ENCODE assay signal across 8 mouse cellular contexts in the genomic region with DNA sequence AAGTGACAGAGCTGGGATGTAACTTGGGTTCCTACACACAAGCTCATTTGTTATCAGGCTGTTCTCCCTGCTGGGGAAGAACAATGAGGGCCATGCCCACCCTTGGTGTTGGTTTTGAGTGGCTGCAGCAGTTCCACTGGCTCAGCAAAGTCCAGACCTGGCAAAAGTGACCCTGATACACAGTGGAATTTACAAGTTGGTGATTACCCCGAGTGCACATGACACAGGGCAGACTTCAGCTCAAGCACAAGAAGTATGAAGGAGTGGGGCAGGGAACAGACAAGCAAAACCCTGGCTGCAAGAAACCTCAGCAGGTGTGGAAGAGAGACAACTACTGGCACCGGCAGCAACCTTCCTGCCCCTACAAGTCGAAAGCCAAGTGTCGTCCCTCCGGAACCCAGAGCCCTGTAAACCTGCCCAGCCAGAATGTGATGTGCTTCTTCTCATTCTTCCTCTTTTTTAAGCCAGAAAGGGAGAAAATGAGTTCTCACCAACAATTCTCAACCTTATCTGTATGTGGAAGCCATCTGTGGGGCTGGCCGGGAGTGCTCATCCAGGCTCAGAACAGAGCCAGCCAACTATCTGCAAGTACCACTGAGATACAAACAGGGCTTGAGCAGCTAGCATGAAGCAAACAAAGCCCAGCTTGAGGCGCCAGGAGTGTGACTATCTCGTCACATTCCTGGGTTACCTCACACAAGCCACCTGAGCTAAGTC. TPM values are rescaled to one million over a fixed set of nuclear protein-coding genes. Genes with fewer than 3 reads are reported as not detected.
DNase-seq lines count a peak whose midpoint lies in the region; ATAC-seq and TF ChIP-seq lines count a peak whose summit lies in the region.

No protein-coding gene starts in this region.

- H3K27ac ChIP-seq in heart, adult 2 months: peak overlapping the region; percentile 82
- peak overlapping the region; percentile 87 for H3K27ac ChIP-seq in MEL (ENCODE audit: control insufficient read depth, low read depth, low read length)
- peak overlapping the region; percentile 47 for H3K27ac ChIP-seq in hindbrain, embryonic 15.5 days (replicated peaks)
- H3K27ac ChIP-seq in liver, embryonic 14.5 days: peak overlapping the region; percentile 0

- no peak overlapping the region for H3K4me2 ChIP-seq in hindbrain, embryonic 15.5 days
- H3K4me2 ChIP-seq in liver, embryonic 14.5 days (ENCODE audit: low read depth): peak overlapping the region; percentile 25

- peaks cover 49% of the 10 kb centered on the region for H3K4me1 ChIP-seq in heart, adult 2 months (ENCODE audit: control insufficient read depth, insufficient read depth, low read length)
- peaks cover 42 to 51% of the 10 kb centered on the region in 2 experiments for H3K4me1 ChIP-seq in MEL (ENCODE audit: control insufficient read depth in 1 of 2, insufficient read depth in 2 of 2, low read length in 2 of 2)
- H3K4me1 ChIP-seq in hindbrain, embryonic 15.5 days (replicated peaks): peaks cover 21% of the 10 kb centered on the region
- H3K4me1 ChIP-seq in liver, embryonic 14.5 days (replicated peaks; ENCODE audit: control insufficient read depth in 2 of 2, insufficient read depth in 2 of 2, low read length in 1 of 2): peaks cover 26 to 39% of the 10 kb centered on the region in 2 experiments

- no peak for TF ChIP-seq POLR2A in heart, adult 2 months (IDR thresholded peaks at IDR 0.05; ENCODE audit: insufficient read depth, low read depth, low read length)
- TF ChIP-seq POLR2A in MEL (IDR thresholded peaks at IDR 0.05; ENCODE audit: control insufficient read depth in 1 of 2, insufficient read depth in 1 of 2, low read depth in 1 of 2, low read length in 2 of 2, poor library complexity in 1 of 2): no peak

- no peak for ATAC-seq in hindbrain, embryonic 15.5 days (ENCODE audit: low FRiP score, low read depth)
- ATAC-seq in liver, embryonic 14.5 days (ENCODE audit: insufficient read depth): peak; percentile 57; the same call in 1 of the 2 replicates

- no peak overlapping the region for H3K4me3 ChIP-seq in heart, adult 2 months
- peak overlapping the region; percentile 6 to 18; a peak in 3 of 4 replicates for H3K4me3 ChIP-seq in MEL (ENCODE audit: control insufficient read depth in 1 of 2, insufficient read depth in 1 of 2, low read depth in 2 of 2, low read length in 2 of 2)
- no peak overlapping the region for H3K4me3 ChIP-seq in hindbrain, embryonic 15.5 days
- H3K4me3 ChIP-seq in liver, embryonic 14.5 days (ENCODE audit: insufficient read depth in 1 of 2, low read depth in 2 of 2, low read length in 2 of 2): no peak overlapping the region

- WGBS in heart, adult 2 months: 17% methylated on average over 8 of the region's 8 CpGs
- 68% methylated on average over 8 of the region's 8 CpGs for WGBS in hindbrain, embryonic 15.5 days
- 11% methylated on average over 8 of the region's 8 CpGs for WGBS in liver, embryonic 14.5 days (ENCODE audit: insufficient replicate concordance)

- H3K27me3 ChIP-seq in heart, adult 2 months (ENCODE audit: control insufficient read depth, insufficient read depth, low read length): no peaks in the 10 kb centered on the region
- no peaks in the 10 kb centered on the region for H3K27me3 ChIP-seq in MEL (ENCODE audit: control insufficient read depth in 1 of 2, insufficient read depth in 2 of 2, low read length in 2 of 2)
- H3K27me3 ChIP-seq in hindbrain, embryonic 15.5 days: no peaks in the 10 kb centered on the region
- H3K27me3 ChIP-seq in liver, embryonic 14.5 days (ENCODE audit: control insufficient read depth, insufficient read depth, low read length): no peaks in the 10 kb centered on the region

- no peak for TF ChIP-seq CTCF in heart, adult 2 months (IDR thresholded peaks at IDR 0.05)
- no peak for TF ChIP-seq CTCF in MEL (IDR thresholded peaks at IDR 0.05 in 2 of 3, conservative IDR thresholded peaks at IDR 0.05 in 1 of 3; ENCODE audit: control insufficient read depth in 1 of 3, insufficient read depth in 1 of 3, low read depth in 2 of 3, low read length in 3 of 3, poor library complexity in 1 of 3, severe bottlenecking in 1 of 3)
- TF ChIP-seq CTCF in liver, embryonic 14.5 days (IDR thresholded peaks at IDR 0.05; ENCODE audit: low read depth): no peak

- H3K36me3 ChIP-seq in heart, adult 2 months (ENCODE audit: control insufficient read depth, insufficient read depth, low read length): peaks cover 45% of the 10 kb centered on the region
- H3K36me3 ChIP-seq in MEL (ENCODE audit: control insufficient read depth in 1 of 2, insufficient read depth in 2 of 2, low read length in 2 of 2): peaks cover 19 to 58% of the 10 kb centered on the region in 2 experiments
- H3K36me3 ChIP-seq in hindbrain, embryonic 15.5 days: peaks cover 15% of the 10 kb centered on the region
- H3K36me3 ChIP-seq in liver, embryonic 14.5 days (replicated peaks; ENCODE audit: control insufficient read depth, insufficient read depth, low read depth): peaks cover 29% of the 10 kb centered on the region

- H3K9ac ChIP-seq in heart, adult 2 months (ENCODE audit: low read depth, low read length): peak overlapping the region; percentile 59
- peak overlapping the region; percentile 32 for H3K9ac ChIP-seq in MEL (ENCODE audit: control insufficient read depth, low read depth, low read length, poor library complexity, severe bottlenecking)
- no peak overlapping the region for H3K9ac ChIP-seq in hindbrain, embryonic 15.5 days
- H3K9ac ChIP-seq in liver, embryonic 14.5 days (replicated peaks): no peak overlapping the region; the same call in 1 of the 2 replicates

- intact Hi-C loops in heart, adult 2 months (cut with DNase I): loop anchor here (10.0 kb wide), 1 partner anchor 343 kb away; no protein-coding TSS in a partner anchor

- TF ChIP-seq RAD21 in MEL (IDR thresholded peaks at IDR 0.05; ENCODE audit: low read depth, low read length): no peak

- peak; percentile 31; the same call in 1 of the 2 replicates for TF ChIP-seq EP300 in heart, adult 2 months (IDR thresholded peaks at IDR 0.05; ENCODE audit: insufficient read depth, low read depth, low read length)
- peak; percentile 85 to 87 for TF ChIP-seq EP300 in MEL (IDR thresholded peaks at IDR 0.05; ENCODE audit: low read depth in 1 of 2, low read length in 2 of 2)
- no peak for TF ChIP-seq EP300 in liver, embryonic 14.5 days (IDR thresholded peaks at IDR 0.05; ENCODE audit: low read depth)

- H3K79me2 ChIP-seq in heart, adult 2 months (replicated peaks; ENCODE audit: control insufficient read depth, insufficient read depth, low read length): peaks cover 5% of the 10 kb centered on the region
- H3K79me2 ChIP-seq in MEL (ENCODE audit: control insufficient read depth, insufficient read depth, low read length, poor library complexity): peaks cover 52% of the 10 kb centered on the region

- H3K9me3 ChIP-seq in MEL (replicated peaks; ENCODE audit: insufficient read depth, low read length): no peaks in the 10 kb centered on the region
- H3K9me3 ChIP-seq in hindbrain, embryonic 15.5 days: no peaks in the 10 kb centered on the region
- H3K9me3 ChIP-seq in liver, embryonic 14.5 days (ENCODE audit: control insufficient read depth, low read length): no peaks in the 10 kb centered on the region

- peak in 1 of 2 experiments; percentile 36 for DNase-seq in heart, adult 2 months
- no peak for DNase-seq in heart, adult 9 months (ENCODE audit: low spot score in 2 of 2)
- peak; percentile 98 for DNase-seq in MEL (ENCODE audit: low read depth, low spot score)
- DNase-seq in liver, embryonic 14.5 days (ENCODE audit: low read depth in 3 of 3, low spot score in 3 of 3): peak in 1 of 3 experiments; percentile 36
- no peak for DNase-seq in frontal cortex, postnatal 25 days (ENCODE audit: low spot score in 2 of 2)
- no peak for DNase-seq in layer of hippocampus, adult 9-10 months (ENCODE audit: low spot score)
- no peak for DNase-seq in right cerebral cortex, postnatal 4 days

RNA-seq across cellular contexts. Expression of gene Hspb9, which starts 8.3 kb away (rescaled TPM):
- not detected for total RNA-seq in heart, adult 2 months (2021)
- 0.50 and 0.62 TPM in 2 replicates for polyA plus RNA-seq in heart, adult 2 months (2012; rRNA removed)
- 0.49 and 0.73 TPM in 2 replicates for total RNA-seq in MEL (2012; rRNA removed)
- polyA plus RNA-seq in MEL (2012; ENCODE audit: insufficient read depth in 1 of 2, insufficient read length in 2 of 2, low read depth in 1 of 2, low replicate concordance in 2 of 2, missing spikeins in 1 of 2): 1 to 10 TPM in 1 of 2 experiments, not detected in 1; 2.1 TPM
- 0.25 and 0.35 TPM in 2 replicates for polyA plus RNA-seq in hindbrain, embryonic 15.5 days (2015; fragmentation: Nextera tagmentation; extraction: Ambion mirVana)
- polyA plus RNA-seq in liver, embryonic 14.5 days (2012; rRNA removed): not detected in 2 replicates
- polyA plus RNA-seq in liver, embryonic 14.5 days (2014; fragmentation: Nextera tagmentation; extraction: Ambion mirVana): 0.14 TPM in 1 of 2 replicates, not detected in the other

RNA-seq across cellular contexts. Expression of gene Kat2a, which starts 9.7 kb away (rescaled TPM):
- total RNA-seq in heart, adult 2 months (2021): 10 to 100 TPM; 13.1 to 14.0 TPM
- 18.9 and 21.7 TPM in 2 replicates for polyA plus RNA-seq in heart, adult 2 months (2012; rRNA removed)
- total RNA-seq in MEL (2012; rRNA removed): 57.9 and 59.6 TPM in 2 replicates
- polyA plus RNA-seq in MEL (2012; ENCODE audit: insufficient read depth in 1 of 2, insufficient read length in 2 of 2, low read depth in 1 of 2, low replicate concordance in 2 of 2, missing spikeins in 1 of 2): 100 to 1,000 TPM in 1 of 2 experiments, 10 to 100 TPM in 1; 63.7 to 143 TPM
- polyA plus RNA-seq in hindbrain, embryonic 15.5 days (2015; fragmentation: Nextera tagmentation; extraction: Ambion mirVana): 67.2 and 74.0 TPM in 2 replicates
- polyA plus RNA-seq in liver, embryonic 14.5 days (2012; rRNA removed): 13.0 and 13.8 TPM in 2 replicates
- polyA plus RNA-seq in liver, embryonic 14.5 days (2014; fragmentation: Nextera tagmentation; extraction: Ambion mirVana): 12.7 and 14.6 TPM in 2 replicates

RNA-seq across cellular contexts. Expression of gene Rab5c, which starts 16.1 kb away (rescaled TPM):
- 10 to 100 TPM; 53.0 to 56.3 TPM for total RNA-seq in heart, adult 2 months (2021)
- 69.3 and 97.8 TPM in 2 replicates for polyA plus RNA-seq in heart, adult 2 months (2012; rRNA removed)
- total RNA-seq in MEL (2012; rRNA removed): 233 and 263 TPM in 2 replicates
- 100 to 1,000 TPM in 1 of 2 experiments, not detected in 1; 249 TPM for polyA plus RNA-seq in MEL (2012; ENCODE audit: insufficient read depth in 1 of 2, insufficient read length in 2 of 2, low read depth in 1 of 2, low replicate concordance in 2 of 2, missing spikeins in 1 of 2)
- polyA plus RNA-seq in hindbrain, embryonic 15.5 days (2015; fragmentation: Nextera tagmentation; extraction: Ambion mirVana): 42.0 and 42.4 TPM in 2 replicates
- polyA plus RNA-seq in liver, embryonic 14.5 days (2012; rRNA removed): 109 and 127 TPM in 2 replicates
- polyA plus RNA-seq in liver, embryonic 14.5 days (2014; fragmentation: Nextera tagmentation; extraction: Ambion mirVana): 57.4 and 59.9 TPM in 2 replicates

RNA-seq across cellular contexts. Expression of gene Dhx58, which starts 17.9 kb away (rescaled TPM):
- under 1 TPM; 0.55 to 0.70 TPM for total RNA-seq in heart, adult 2 months (2021)
- polyA plus RNA-seq in heart, adult 2 months (2012; rRNA removed): 2.8 and 3.0 TPM in 2 replicates
- 2.9 and 3.6 TPM in 2 replicates for total RNA-seq in MEL (2012; rRNA removed)
- 1 to 10 TPM in 1 of 2 experiments, not detected in 1; 3.9 TPM for polyA plus RNA-seq in MEL (2012; ENCODE audit: insufficient read depth in 1 of 2, insufficient read length in 2 of 2, low read depth in 1 of 2, low replicate concordance in 2 of 2, missing spikeins in 1 of 2)
- polyA plus RNA-seq in hindbrain, embryonic 15.5 days (2015; fragmentation: Nextera tagmentation; extraction: Ambion mirVana): 3.0 and 3.1 TPM in 2 replicates
- polyA plus RNA-seq in liver, embryonic 14.5 days (2012; rRNA removed): 1.5 and 1.6 TPM in 2 replicates
- 1.3 and 1.7 TPM in 2 replicates for polyA plus RNA-seq in liver, embryonic 14.5 days (2014; fragmentation: Nextera tagmentation; extraction: Ambion mirVana)

RNA-seq across cellular contexts. Expression of gene Zfp385c, which starts 29.7 kb away (rescaled TPM):
- total RNA-seq in heart, adult 2 months (2021): under 1 TPM; 0.34 to 0.48 TPM
- 0.59 and 0.61 TPM in 2 replicates for polyA plus RNA-seq in heart, adult 2 months (2012; rRNA removed)
- 0.12 TPM in 1 of 2 replicates, not detected in the other for total RNA-seq in MEL (2012; rRNA removed)
- under 1 TPM in 1 of 2 experiments, not detected in 1; 0.15 TPM for polyA plus RNA-seq in MEL (2012; ENCODE audit: insufficient read depth in 1 of 2, insufficient read length in 2 of 2, low read depth in 1 of 2, low replicate concordance in 2 of 2, missing spikeins in 1 of 2)
- polyA plus RNA-seq in hindbrain, embryonic 15.5 days (2015; fragmentation: Nextera tagmentation; extraction: Ambion mirVana): 0.82 and 0.94 TPM in 2 replicates
- polyA plus RNA-seq in liver, embryonic 14.5 days (2012; rRNA removed): not detected in 2 replicates
- not detected in 2 replicates for polyA plus RNA-seq in liver, embryonic 14.5 days (2014; fragmentation: Nextera tagmentation; extraction: Ambion mirVana)

Comparison
In these comparisons a context has a peak if more than half of its experiments do, and no peak if none do; other contexts are left out.
1. H3K27ac ChIP-seq: peak in every context shown above with its lines; median percentile 87 in MEL; 82 in heart, adult 2 months; 47 in hindbrain, embryonic 15.5 days; 0 in liver, embryonic 14.5 days.
2. H3K4me3 ChIP-seq: peak in MEL (2 of 2); none in heart, adult 2 months (single experiment), hindbrain, embryonic 15.5 days (single experiment) and liver, embryonic 14.5 days (0 of 2).
3. H3K9ac ChIP-seq: peak in heart, adult 2 months (single experiment) and MEL (single experiment); none in hindbrain, embryonic 15.5 days (single experiment) and liver, embryonic 14.5 days (single experiment).